Mouse (Mus musculus): ENCODE results near the gene Catip.

- TF ChIP-seq CTCF (conservative IDR thresholded peaks at IDR 0.05; ENCODE audit: low read length) (peak; percentile 78), NANOG (IDR thresholded peaks at IDR 0.05; ENCODE audit: borderline replicate concordance, low read length) (no peak), POU5F1 (IDR thresholded peaks at IDR 0.05; ENCODE audit: borderline replicate concordance, low read length) (no peak)
Measured at GRCm38 (mm10) chr1:74397919-74398451, 36.1 kb downstream of the Catip start.

Data from E14TG2a.4 (cell line).